Mouse (Mus musculus): ENCODE data around the gene Plxdc1.

Plxdc1 gene

GRCm38 (mm10) chr11:97987551-97988526 lies 1.6 kb upstream of the Plxdc1 start:
- peak; percentile 90 for DNase-seq (ENCODE audit: low spot score)

DNA sequence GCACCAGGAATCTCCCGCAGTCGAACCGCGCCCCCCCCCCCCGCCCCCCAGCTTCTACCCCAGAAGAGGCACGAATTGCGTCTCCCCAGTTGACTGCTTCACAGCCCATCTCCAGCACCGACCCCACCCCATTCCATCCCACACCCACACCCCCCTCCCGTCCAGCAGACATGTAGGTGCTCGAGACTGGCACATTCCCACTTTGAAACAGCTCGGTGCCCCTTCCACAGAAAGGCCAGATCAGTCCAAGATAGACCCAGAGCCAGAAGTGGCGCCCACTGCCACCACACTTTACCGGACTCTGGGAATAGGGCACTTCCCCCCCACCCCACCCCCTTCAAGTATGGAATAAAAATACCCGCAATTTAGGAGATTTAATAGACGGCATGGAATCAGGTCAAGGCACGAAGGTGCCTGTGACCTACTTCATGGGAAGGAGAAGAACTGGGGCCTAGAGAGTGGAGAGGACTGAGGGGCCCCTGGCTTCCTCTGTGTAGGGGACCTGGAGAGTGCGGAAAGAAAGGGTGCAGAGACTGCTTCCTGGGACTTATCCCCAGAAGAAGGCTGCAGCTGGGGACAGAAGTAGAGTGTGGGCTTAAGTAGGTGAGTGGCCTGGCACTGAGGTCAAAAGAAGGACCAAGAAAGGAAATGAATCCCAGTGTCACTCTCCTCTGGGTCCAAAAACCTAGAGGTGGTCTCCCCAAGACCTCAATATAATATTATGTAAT lies 658 bp upstream of the Plxdc1 start:
- DNase-seq (ENCODE audit: low spot score): no peak

DNA sequence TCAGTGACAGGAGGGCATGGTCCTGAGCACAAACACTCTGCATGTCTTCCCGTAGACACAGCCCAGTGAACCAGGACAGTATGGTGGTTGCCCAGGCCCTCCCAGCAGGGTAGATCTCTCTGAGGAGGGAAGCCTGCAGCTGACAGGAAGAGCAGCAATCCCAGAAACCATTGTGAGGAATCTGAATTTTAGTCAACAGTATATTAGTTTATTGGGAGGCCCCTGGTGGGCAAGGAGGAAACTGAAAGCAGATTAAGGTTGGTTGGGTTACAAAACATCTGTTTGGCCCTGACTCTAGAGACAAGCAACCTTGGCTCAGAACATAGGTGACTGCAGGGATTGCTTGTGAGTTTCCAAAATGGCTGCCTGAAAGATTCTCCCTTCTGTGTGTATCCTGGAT lies 2.3 kb downstream of the Plxdc1 start:
- DNase-seq (ENCODE audit: low spot score): no peak

DNA sequence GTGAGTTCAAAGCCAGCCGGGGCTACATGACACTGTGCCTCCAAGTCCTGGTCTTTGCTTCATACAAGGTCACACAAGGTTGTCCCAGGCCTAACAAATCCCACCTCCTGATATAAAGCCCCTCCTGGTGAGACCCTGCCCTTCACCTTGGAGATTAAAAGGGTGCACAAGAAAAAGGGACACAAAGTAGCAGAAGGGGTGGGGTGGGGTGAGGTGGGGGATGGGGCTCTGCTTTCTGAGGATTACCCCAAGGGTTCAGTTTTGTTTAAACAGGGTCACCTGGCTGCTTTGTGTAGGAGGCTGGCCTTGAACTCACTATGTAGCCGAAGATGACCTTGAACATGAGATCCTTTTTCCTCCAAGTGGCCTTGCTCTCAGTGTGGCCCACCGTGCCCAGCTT lies 2.7 kb downstream of the Plxdc1 start:
- DNase-seq (ENCODE audit: low spot score): no peak

GRCm38 (mm10) chr11:97982721-97983120 lies 3.5 kb downstream of the Plxdc1 start:
- DNase-seq (ENCODE audit: low spot score): no peak

GRCm38 (mm10) chr11:97980531-97980966 lies 5.7 kb downstream of the Plxdc1 start:
- DNase-seq (ENCODE audit: low spot score): no peak

DNA sequence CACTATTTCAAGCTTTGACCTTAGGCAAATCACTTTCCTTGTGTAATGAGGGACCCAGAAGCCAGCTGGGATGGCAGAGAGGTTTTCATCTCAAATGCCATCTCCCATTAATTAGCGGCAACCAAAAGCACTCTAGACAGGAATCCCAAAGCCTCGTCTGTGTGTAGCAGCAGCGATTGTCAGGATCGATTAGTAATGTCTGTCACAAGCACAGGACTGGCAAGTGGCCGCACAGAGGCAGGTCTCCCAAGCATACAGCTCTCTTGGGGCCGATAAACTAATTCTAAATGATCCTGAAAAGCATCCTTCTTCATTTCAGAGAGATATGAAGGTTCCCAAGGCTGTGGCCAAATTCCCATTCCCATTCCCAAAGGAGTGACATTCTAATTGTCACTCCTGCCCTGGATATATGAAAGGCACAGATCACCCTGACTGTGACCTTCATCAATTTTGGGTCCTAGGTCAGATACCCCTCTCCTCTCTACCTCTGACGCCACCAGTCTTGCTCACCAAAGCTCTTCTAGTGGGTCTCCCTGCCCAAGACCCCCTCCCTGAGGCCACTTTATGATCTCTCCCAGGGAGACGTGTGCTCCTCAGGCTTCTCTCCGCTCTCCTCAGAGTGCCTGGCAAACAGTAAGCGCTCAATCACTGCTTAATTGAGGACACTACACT lies 6.3 kb downstream of the Plxdc1 start:
- DNase-seq (ENCODE audit: low spot score): no peak

- no peak for DNase-seq (ENCODE audit: low spot score)
Observed at GRCm38 (mm10) chr11:97978392-97978791, 7.9 kb downstream of the Plxdc1 start.

DNA sequence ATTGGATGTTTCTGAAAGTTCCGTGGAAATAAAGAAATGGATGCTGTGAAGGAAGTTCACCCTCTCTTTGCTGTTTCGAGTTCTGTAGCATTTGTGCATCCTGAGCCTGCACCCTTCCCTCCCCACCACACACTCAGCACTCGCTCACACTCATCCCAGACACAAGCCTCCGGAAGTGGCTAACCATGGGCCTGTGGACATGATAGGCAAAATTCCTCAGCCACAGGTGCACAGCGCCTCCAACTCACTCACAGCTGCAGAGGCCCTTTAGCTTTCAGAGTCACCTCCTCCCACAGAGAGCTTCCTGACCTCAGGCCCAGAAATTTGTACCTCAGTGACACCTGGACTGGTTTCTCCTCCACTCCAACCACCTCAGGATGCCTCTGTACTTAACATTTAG lies 8.4 kb downstream of the Plxdc1 start:
- no peak for DNase-seq (ENCODE audit: low spot score)

- no peak for DNase-seq (ENCODE audit: low spot score)
Observed at GRCm38 (mm10) chr11:97974746-97975145, 11.5 kb downstream of the Plxdc1 start.

DNA sequence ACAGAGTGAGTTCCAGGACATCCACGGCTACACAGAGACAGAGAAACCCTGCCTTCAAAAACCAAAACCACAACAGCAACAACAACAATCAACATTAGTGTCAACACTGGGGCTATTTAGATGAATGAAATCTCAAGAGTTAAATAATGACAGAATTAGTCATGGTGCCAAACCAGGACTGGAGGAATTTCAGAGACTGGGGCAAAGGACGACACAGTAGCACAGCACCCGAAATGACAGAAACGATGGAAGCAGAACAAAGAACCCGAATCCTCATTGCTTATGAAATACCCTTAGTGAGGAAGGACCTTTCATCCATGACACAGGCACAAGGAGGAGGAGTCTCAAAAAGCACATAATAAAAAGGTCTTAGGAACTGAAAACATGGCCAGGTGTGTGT lies 12.1 kb downstream of the Plxdc1 start:
- no peak for DNase-seq (ENCODE audit: low spot score)

GRCm38 (mm10) chr11:97972434-97972833 lies 13.8 kb downstream of the Plxdc1 start:
- DNase-seq (ENCODE audit: low spot score): no peak

GRCm38 (mm10) chr11:97971232-97971631 lies 15.0 kb downstream of the Plxdc1 start:
- DNase-seq (ENCODE audit: low spot score): no peak

DNA sequence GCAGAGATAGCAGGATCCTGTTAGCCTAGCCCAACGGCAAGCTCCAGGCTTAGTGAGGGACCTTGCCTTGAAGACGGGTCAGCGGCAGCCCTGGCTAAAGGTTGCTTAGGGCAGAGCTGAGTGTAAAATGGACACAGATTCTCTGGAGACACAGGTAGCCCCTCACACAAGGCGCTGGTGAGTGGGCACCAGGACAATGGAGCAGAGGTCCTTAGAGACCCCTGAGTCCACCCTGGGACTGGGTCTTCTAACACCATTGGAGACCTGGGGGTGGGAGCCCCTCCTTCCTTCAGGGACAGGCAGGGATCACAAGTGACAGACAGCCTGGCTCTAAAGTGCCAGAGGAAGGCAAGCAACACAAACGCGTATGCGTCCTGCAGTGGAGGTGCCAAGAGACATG lies 15.5 kb downstream of the Plxdc1 start:
- no peak for DNase-seq (ENCODE audit: low spot score)

DNA sequence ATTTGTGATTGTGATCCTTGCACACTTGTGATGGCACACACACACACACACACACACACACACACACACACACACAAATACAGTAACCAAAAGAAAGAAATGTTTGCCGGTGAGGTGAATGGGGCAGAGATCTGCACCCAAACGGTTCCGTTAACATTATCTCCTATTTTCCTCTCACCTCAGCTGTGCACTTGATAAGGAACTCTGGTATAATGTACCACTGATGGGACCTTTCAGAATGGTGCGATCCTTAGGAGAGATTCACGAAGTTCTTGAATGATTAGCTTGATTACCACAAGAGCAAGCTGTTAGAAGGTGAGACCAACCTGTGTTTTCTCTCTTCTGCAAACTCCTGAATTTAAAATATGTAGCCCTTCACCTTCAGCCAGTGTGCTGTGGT lies 17.9 kb downstream of the Plxdc1 start:
- DNase-seq (ENCODE audit: low spot score): no peak

DNA sequence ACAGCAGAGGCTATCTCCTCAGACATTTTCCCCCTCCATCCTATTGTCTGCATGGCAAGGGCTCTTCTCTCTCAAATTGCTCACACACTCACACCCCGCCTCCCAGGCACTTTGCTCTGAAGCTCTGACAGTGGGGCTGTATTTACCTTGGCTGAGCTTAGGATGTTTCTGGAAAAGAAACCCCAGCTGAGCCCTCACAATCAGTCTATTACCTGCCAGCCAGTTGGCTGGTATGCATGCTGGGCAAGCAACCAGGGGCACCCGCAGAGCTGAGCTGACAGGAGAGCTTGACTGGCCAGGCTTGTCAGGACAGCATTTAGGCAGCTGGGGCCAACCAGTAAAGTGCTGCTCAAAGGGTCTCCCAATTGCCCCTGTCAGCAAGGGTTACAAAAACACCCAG lies 19.1 kb downstream of the Plxdc1 start:
- no peak for DNase-seq (ENCODE audit: low spot score)

DNA sequence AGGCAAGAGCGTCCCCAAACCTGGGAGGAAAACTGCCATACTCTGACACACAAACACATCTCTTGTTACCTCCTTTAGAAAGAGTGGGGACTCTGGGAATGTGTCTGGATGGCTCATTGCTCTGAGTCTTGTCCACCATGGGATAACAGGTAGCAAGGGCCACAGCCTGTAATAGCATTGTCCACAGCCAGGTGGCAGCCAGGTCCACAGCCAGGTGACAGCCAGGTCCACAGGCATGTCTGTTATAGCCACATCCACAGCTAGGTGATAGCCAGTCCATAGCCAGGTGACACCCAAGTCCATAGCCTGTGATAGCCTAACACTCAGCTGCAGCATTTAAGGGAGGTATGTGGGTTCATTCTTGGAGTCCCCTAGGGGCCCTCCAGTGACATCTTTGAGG lies 25.3 kb downstream of the Plxdc1 start:
- DNase-seq (ENCODE audit: low spot score): no peak

GRCm38 (mm10) chr11:97959300-97959680 lies 27.0 kb downstream of the Plxdc1 start:
- DNase-seq (ENCODE audit: low spot score): no peak

DNA sequence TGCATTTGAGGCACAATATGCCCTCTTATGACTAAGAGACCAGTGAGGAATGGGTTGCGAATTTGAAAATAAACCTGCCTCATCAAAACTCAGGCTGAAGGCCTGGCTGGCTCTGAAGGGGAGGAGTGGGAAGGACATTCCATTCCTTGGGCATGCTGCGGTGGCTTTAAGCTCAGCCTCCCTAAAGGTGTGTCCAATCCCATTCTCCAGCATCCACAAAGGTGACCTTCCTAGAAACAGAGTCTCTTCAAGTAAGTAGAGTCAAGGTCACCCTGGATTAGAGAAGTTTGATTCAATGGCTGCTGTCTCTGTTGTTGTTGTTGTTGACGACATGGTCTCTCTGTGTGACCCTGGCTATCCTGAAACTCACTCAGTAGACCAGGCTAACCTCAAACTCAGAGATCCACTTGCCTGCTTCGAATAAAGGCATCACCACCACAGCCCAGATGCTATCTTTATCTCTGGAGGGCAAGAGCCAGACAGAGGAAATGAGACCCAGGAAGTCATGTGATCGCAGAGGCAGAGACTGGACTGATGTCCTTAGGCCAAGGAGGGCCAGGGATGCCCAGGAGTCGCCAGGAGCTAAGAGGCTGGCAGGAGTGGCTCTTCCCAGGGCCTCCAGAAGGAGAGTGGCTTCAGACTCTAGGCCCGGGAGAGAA lies 27.5 kb downstream of the Plxdc1 start:
- DNase-seq (ENCODE audit: low spot score): no peak

DNA sequence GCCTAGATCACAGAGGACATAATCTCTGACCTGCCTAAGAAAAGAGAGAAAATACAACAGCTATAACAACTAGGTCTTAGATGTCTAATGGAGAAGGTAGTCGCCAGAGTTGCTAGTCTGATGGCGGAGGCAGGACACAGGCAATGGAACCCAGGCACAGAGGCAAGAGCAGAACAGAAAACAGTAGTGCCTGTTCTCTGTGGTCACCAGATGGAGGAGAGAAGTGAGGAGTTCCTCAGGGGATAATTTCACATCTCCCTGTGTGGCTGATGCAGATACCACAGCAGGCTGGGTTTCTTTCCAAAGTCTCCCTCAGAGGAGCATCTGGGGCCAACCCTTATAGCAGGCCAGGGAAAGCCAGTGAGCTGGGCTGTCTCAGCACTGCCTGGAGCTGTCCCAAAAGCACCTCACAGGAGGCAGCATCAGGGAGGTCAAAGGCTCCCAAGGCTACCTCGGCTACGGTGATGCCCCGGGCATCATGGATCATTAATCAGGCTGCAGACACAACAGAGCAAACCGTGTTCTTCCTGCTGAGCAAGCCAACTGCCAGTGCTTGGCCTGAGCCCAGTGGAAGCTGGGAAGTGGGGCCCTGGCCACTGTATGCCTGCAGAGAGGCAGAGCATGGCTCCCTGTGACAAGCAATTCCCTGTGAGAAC lies 29.2 kb downstream of the Plxdc1 start:
- DNase-seq (ENCODE audit: low spot score): no peak

DNA sequence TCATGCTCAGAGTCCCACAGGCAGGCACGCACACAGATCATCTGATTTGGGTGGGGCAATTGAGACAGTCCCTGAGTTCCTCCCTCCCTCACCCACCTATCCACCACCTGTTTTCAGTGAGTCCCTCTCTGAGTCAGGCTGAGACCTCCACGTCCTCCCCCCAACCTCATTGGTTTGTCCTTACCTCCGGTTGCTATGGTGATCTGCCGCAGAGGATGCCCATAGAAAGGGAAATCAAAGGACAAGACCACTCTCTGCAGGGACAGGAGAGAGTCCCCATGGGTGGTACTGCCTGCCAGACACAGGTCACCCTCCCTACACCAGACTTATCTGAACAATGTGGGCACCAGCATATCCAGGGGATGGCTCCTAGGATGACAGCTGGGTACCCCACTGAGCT lies 30.3 kb downstream of the Plxdc1 start:
- no peak for DNase-seq (ENCODE audit: low spot score)
